Mouse (Mus musculus) stomach, postnatal 0 days (tissue): Measurements from ENCODE around the gene Gm42372.

ENCODE experiments used
- CTCF ChIP-seq: IDR thresholded peaks from 2 replicates; pipeline ENCODE4 v1.5.1; 2016; ENCODE audit warnings: antibody characterized with exemption, low read depth, mild to moderate bottlenecking, moderate library complexity
- EP300 ChIP-seq: optimal IDR thresholded peaks from 2 replicates; pipeline ENCODE3; 2016; ENCODE audit warnings: antibody characterized with exemption

DNA sequence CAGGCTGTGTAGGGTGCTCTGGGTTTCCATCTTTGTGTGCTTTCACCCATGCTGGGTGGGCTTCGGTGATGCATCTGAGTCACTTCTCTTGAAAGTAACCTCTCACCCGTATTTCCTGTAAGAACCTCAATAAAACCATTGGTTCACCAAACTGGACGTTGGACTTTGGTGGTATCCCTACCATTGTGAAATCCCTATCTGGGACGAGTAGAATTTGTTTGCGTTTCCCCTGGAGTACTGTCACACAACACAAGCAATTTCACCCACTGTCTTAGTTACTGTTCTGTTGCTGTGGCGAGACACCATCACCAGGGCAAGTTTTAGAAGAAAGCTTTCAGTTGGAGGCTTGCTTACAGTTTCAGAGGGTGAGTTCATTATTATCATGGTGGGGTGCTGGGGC is 14.5 kb upstream of the Gm42372 start:
- no peak for TF ChIP-seq CTCF
- no peak for TF ChIP-seq EP300
